Mouse (Mus musculus) liver, embryonic 14.5 days (tissue): ENCODE data around the gene Mgst3. TPM values are rescaled to one million over a fixed set of nuclear protein-coding genes. Genes with fewer than 3 reads are reported as not detected.

Source experiments
- ATAC-seq: fragments of 200-750 bp; cut with Nextera tagmentation; 2 replicates; pipeline ENCODE4 v1.8.0; 2017; ENCODE audit warnings: moderate number of reproducible peaks, mild to moderate bottlenecking, moderate library complexity; ENCODE audit not compliant: insufficient read depth
- DNase-seq, 3 experiments: peaks; one replicate each; pipeline ENCODE4 v3.0.0-alpha.2; 2012 to 2013; ENCODE audit warnings: low read depth in 3 of 3, low spot score in 3 of 3
- H3K27ac ChIP-seq: fragments of 300-500 bp; sonication (generic); 2 replicates; pipeline ENCODE4 v1.5.1; 2014; ENCODE audit warnings: moderate library complexity, mild to moderate bottlenecking, control low read depth, inconsistent platforms
- H3K27me3 ChIP-seq: fragments of 300-500 bp; sonication (generic); 2 replicates; pipeline ENCODE4 v1.6.1; 2014; ENCODE audit warnings: mild to moderate bottlenecking, low read length, moderate library complexity; ENCODE audit not compliant: control insufficient read depth, insufficient read depth
- H3K36me3 ChIP-seq: fragments of 300-500 bp; sonication (generic); replicated peaks from 2 replicates; pipeline ENCODE4 v1.6.1; 2014; ENCODE audit warnings: low read depth; ENCODE audit not compliant: control insufficient read depth, insufficient read depth
- H3K4me1 ChIP-seq, 2 experiments: fragments of 200-500 bp in 1 of 2; fragments of 300-500 bp in 1 of 2; sonication (generic) in 1 of 2; replicated peaks; 2 replicates each; pipeline ENCODE4 v1.6.1; 2012 to 2014; ENCODE audit warnings: antibody characterized with exemption in 1 of 2, inconsistent platforms in 1 of 2, low read length in 1 of 2; ENCODE audit not compliant: control insufficient read depth in 2 of 2, insufficient read depth in 2 of 2
- H3K4me2 ChIP-seq: fragments of 300-500 bp; sonication (generic); 2 replicates; pipeline ENCODE4 v1.6.1; 2014; ENCODE audit warnings: low read depth, mild to moderate bottlenecking, control low read depth, moderate library complexity
- H3K4me3 ChIP-seq, 2 experiments: fragments of 200-500 bp in 1 of 2; fragments of 300-500 bp in 1 of 2; sonication (generic) in 1 of 2; 2 replicates each; pipeline ENCODE4 v1.5.1; 2012 to 2014; ENCODE audit warnings: low read depth in 2 of 2, low read length in 2 of 2, mild to moderate bottlenecking in 2 of 2, control low read depth in 1 of 2, inconsistent platforms in 1 of 2, moderate library complexity in 1 of 2; ENCODE audit not compliant: insufficient read depth in 1 of 2
- H3K9ac ChIP-seq: fragments of 300-500 bp; sonication (generic); replicated peaks from 2 replicates; pipeline ENCODE4 v1.6.1; 2014; ENCODE audit warnings: mild to moderate bottlenecking, control low read depth, moderate library complexity
- H3K9me3 ChIP-seq: fragments of 300-500 bp; sonication (generic); 2 replicates; pipeline ENCODE4 v1.6.1; 2016; ENCODE audit warnings: low read length, mixed read lengths; ENCODE audit not compliant: control insufficient read depth
- CTCF ChIP-seq: IDR thresholded peaks from 2 replicates; pipeline ENCODE4 v1.5.1; 2016; ENCODE audit warnings: antibody characterized with exemption, low read depth, control low read depth
- EP300 ChIP-seq: IDR thresholded peaks from 2 replicates; pipeline ENCODE4 v1.6.1; 2016; ENCODE audit warnings: antibody characterized with exemption, low read depth
- WGBS: fragments of 180-500 bp; shearing (Covaris S2); extraction: QIAGEN DNeasy Blood & Tissue Kit; methylation state at CpG from one replicate; pipeline ENCODE4 v1.1.7; 2014; ENCODE audit not compliant: insufficient replicate concordance; 5-methylcytosine and 5-hydroxymethylcytosine counted together
- polyA plus RNA-seq, 2 experiments: library from polyadenylated mRNA; depleted of rRNA in 1 of 2; stranded (reverse) in 1 of 2; unstranded in 1 of 2; fragments of >200 nt; fragmentation: Nextera tagmentation in 1 of 2; extraction: Ambion mirVana in 1 of 2; gene quantifications; 2 replicates each; pipeline versions ENCODE4 v1.2.1 to v1.2.3; 2012 to 2014

The Mgst3 gene
- polyA plus RNA-seq, 2 experiments: 330 to 596 TPM

- no peak for ATAC-seq
- H3K27ac ChIP-seq: no peak overlapping the region
- TF ChIP-seq CTCF (peak; percentile 84), EP300 (no peak)
Measured at GRCm38 (mm10) chr1:167414846-167415245, 21.2 kb upstream of the Mgst3 start.

GRCm38 (mm10) chr1:167411991-167412715 is 18.5 kb upstream of the Mgst3 start:
- Histone ChIP-seq H3K4me3 (no peak overlapping the region), H3K27me3 (peaks cover 4% of the 10 kb centered on the region; the same call in 1 of the 2 replicates), H3K27ac (no peak overlapping the region), H3K4me2 (no peak overlapping the region), H3K36me3 (no peaks in the 10 kb centered on the region), H3K9ac (no peak overlapping the region), H3K9me3 (no peaks in the 10 kb centered on the region), H3K4me1 (no peaks in the 10 kb centered on the region)
- TF ChIP-seq EP300: no peak
- no peak for TF ChIP-seq CTCF
- ATAC-seq: no peak
- WGBS: 60% methylated on average over 12 of the region's 12 CpGs
- no peak for DNase-seq

More at GRCm38 (mm10) chr1:167414846-167415245, 21.2 kb upstream of the Mgst3 start:
- H3K36me3 ChIP-seq: no peaks in the 10 kb centered on the region
- no peak overlapping the region for H3K9ac ChIP-seq
- H3K27me3 ChIP-seq: peaks cover 4% of the 10 kb centered on the region; the same call in 1 of the 2 replicates
- no peaks in the 10 kb centered on the region for H3K9me3 ChIP-seq
- WGBS: 3% methylated on average over 7 of the region's 7 CpGs
- no peaks in the 10 kb centered on the region for H3K4me1 ChIP-seq
- H3K4me3 ChIP-seq: no peak overlapping the region
- DNase-seq: peak; percentile 36 to 45 (median 42)
- no peak overlapping the region for H3K4me2 ChIP-seq

- no peaks in the 10 kb centered on the region for H3K4me1 ChIP-seq
- WGBS: 59% methylated on average over 4 of the region's 4 CpGs
- peaks cover 4% of the 10 kb centered on the region; the same call in 1 of the 2 replicates for H3K27me3 ChIP-seq
- H3K4me2 ChIP-seq: no peak overlapping the region
- H3K36me3 ChIP-seq: no peaks in the 10 kb centered on the region
- no peak overlapping the region for H3K9ac ChIP-seq
- no peak for ATAC-seq
- H3K9me3 ChIP-seq: no peaks in the 10 kb centered on the region
- TF ChIP-seq CTCF (no peak), EP300 (no peak)
- DNase-seq: no peak
- no peak overlapping the region for H3K27ac ChIP-seq
- no peak overlapping the region for H3K4me3 ChIP-seq
Measured at GRCm38 (mm10) chr1:167409601-167410000, 16.0 kb upstream of the Mgst3 start.

GRCm38 (mm10) chr1:167405237-167405636 is 11.6 kb upstream of the Mgst3 start:
- TF ChIP-seq CTCF: no peak
- no peak for TF ChIP-seq EP300
- Histone ChIP-seq H3K36me3 (no peaks in the 10 kb centered on the region), H3K9me3 (no peaks in the 10 kb centered on the region), H3K4me3 (no peak overlapping the region), H3K27me3 (peaks cover 2% of the 10 kb centered on the region; the same call in 1 of the 2 replicates), H3K27ac (no peak overlapping the region), H3K4me2 (no peak overlapping the region), H3K9ac (no peak overlapping the region), H3K4me1 (no peaks in the 10 kb centered on the region)
- ATAC-seq (no peak), DNase-seq (no peak)
- 56% methylated on average over 4 of the region's 4 CpGs for WGBS

- WGBS: under 1% methylated on average over 15 of the region's 15 CpGs
- H3K36me3 ChIP-seq: peaks cover 23% of the 10 kb centered on the region
- DNase-seq: no peak
- H3K4me1 ChIP-seq: peaks cover 31 to 36% of the 10 kb centered on the region in 2 experiments
- H3K27ac ChIP-seq: peak overlapping the region; percentile 68
- H3K9me3 ChIP-seq: no peaks in the 10 kb centered on the region
- ATAC-seq: peak; percentile 54
- peak overlapping the region; percentile 89 for H3K9ac ChIP-seq
- TF ChIP-seq CTCF (no peak), EP300 (no peak)
- H3K4me3 ChIP-seq: peak overlapping the region; percentile 81 to 93
- peaks cover 6% of the 10 kb centered on the region for H3K27me3 ChIP-seq
- peak overlapping the region; percentile 81 for H3K4me2 ChIP-seq
Measured at GRCm38 (mm10) chr1:167393281-167393680, 360 bp downstream of the Mgst3 start.
